Mouse (Mus musculus) embryonic facial prominence, embryonic 13.5 days (tissue): ENCODE results near the gene Lgals1. TPM values are rescaled to one million over a fixed set of nuclear protein-coding genes. Genes with fewer than 3 reads are reported as not detected.

Experiments
- ATAC-seq: fragments of 200-750 bp; cut with Nextera tagmentation; 2 replicates; pipeline ENCODE4 v1.8.0; 2017; ENCODE audit warnings: low read depth; ENCODE audit not compliant: insufficient number of reproducible peaks, insufficient read depth, low FRiP score, low TSS enrichment
- H3K27ac ChIP-seq: fragments of 300-500 bp; sonication (generic); 2 replicates; pipeline ENCODE4 v1.5.1; 2015; ENCODE audit warnings: moderate library complexity, mild to moderate bottlenecking, inconsistent platforms
- H3K27me3 ChIP-seq: fragments of 300-500 bp; sonication (generic); 2 replicates; pipeline ENCODE4 v1.6.1; 2015; ENCODE audit warnings: mild to moderate bottlenecking, inconsistent platforms
- H3K36me3 ChIP-seq: fragments of 300-500 bp; sonication (generic); 2 replicates; pipeline ENCODE4 v1.6.1; 2015; ENCODE audit warnings: mild to moderate bottlenecking, inconsistent platforms
- H3K4me1 ChIP-seq: fragments of 300-500 bp; sonication (generic); 2 replicates; pipeline ENCODE4 v1.6.1; 2015; ENCODE audit warnings: inconsistent platforms
- H3K4me2 ChIP-seq: fragments of 300-500 bp; sonication (generic); 2 replicates; pipeline ENCODE4 v1.6.1; 2015; ENCODE audit warnings: moderate library complexity, mild to moderate bottlenecking, inconsistent platforms
- H3K4me3 ChIP-seq: fragments of 300-500 bp; sonication (generic); 2 replicates; pipeline ENCODE4 v1.5.1; 2015; ENCODE audit warnings: mild to moderate bottlenecking, inconsistent platforms
- H3K9ac ChIP-seq: fragments of 300-500 bp; sonication (generic); 2 replicates; pipeline ENCODE4 v1.6.1; 2015; ENCODE audit warnings: mild to moderate bottlenecking, inconsistent platforms
- H3K9me3 ChIP-seq: fragments of 300-500 bp; sonication (generic); 2 replicates; pipeline ENCODE4 v1.6.1; 2016; ENCODE audit warnings: inconsistent platforms
- WGBS: fragments of 180-500 bp; shearing (Covaris S2); methylation state at CpG from one replicate; pipeline ENCODE4 v1.1.7; 2015; ENCODE audit warnings: mixed read lengths; 5-methylcytosine and 5-hydroxymethylcytosine counted together
- polyA plus RNA-seq: library from polyadenylated mRNA; unstranded; fragments of >200 nt; fragmentation: Nextera tagmentation; extraction: Ambion mirVana; gene quantifications from 2 replicates; pipeline ENCODE4 v1.2.1, GENCODE M21; 2015

Lgals1 gene
- polyA plus RNA-seq, 1 experiment from 2014 or later = 2,193 TPM

DNA sequence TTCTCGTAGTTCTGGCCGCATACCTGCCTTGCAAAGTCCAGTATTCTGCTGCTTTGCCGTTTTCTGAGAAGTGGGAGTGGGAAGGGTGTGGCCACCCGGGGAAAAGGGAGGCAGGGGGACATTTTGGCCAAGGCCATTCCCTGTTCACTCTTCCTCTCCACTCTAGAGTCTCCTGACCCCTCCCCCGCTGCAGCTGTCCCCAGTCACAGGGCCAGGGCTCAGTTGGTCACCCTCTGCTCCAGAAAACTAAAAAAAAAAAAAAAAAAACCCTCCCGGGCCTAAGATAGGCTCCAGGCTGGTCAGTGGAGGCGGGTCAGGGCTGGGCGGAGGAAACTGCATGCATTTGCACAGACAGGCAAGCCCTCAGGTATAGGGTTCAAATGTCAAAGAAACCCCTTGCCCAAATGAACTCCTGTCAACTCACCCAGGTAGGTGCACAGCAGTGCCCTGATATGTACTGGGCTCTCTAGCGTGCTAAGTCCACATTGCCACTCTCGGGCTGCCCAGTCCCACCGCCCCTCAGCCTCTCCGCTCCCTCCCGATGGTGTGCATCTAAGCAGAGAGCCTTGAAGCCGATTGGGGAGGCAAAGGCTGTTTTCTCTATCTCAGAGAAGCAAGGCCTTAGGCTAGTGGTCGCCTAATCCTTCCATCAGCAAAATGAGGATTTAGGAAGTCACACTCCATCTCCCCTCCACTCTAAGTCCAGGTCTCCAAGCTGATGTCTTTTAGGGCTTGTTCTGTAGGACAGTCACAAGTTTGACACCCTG lies 679 bp downstream of the Lgals1 start:
- ATAC-seq = no peak
- no peaks in the 10 kb centered on the region for H3K9me3 ChIP-seq
- peaks cover 68% of the 10 kb centered on the region for H3K4me1 ChIP-seq

DNA sequence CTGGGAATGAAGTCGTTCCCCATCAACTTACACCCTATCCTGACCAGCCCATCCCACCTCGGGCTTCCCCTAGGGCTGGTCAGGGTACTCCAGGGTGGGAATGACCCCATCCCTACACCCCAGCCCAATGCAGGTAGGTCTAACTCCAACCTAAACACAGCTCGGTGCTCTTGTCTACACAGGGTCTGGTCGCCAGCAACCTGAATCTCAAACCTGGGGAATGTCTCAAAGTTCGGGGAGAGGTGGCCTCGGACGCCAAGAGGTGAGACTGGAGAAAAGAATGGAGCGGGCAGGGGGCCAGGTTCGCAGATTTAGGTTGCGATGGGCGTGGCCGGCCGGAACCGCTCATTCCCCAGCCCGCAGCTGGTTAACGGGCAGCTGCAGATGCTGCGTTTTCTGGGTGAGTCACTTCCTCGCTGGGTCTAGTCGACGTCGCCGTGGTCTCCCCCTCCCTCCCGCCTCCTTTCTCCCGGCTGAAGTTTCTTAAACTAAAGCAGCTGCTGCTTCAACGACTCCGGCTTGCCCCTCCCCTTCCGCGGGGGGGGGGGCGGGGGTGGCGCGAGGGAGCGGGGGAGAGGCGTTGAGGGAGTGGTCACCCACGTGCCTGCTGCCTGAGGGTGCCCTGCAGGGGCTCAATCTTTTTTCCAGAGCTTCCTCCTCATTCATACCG lies 1.4 kb downstream of the Lgals1 start:
- H3K4me1 ChIP-seq = peaks cover 65% of the 10 kb centered on the region
- peak; percentile 59; the same call in 1 of the 2 replicates for ATAC-seq
- H3K9ac ChIP-seq = peak overlapping the region; percentile 82
- H3K4me2 ChIP-seq = peak overlapping the region; percentile 89
- H3K9me3 ChIP-seq = no peaks in the 10 kb centered on the region
- H3K36me3 ChIP-seq = peaks cover 19% of the 10 kb centered on the region
- peak overlapping the region; percentile 61 for H3K4me3 ChIP-seq
- 0% methylated on average over 28 of the region's 35 CpGs for WGBS
- peak overlapping the region; percentile 99 for H3K27ac ChIP-seq
- no peaks in the 10 kb centered on the region for H3K27me3 ChIP-seq

More for the DNA sequence above, 679 bp downstream of the Lgals1 start:
- Histone ChIP-seq H3K4me3 (peak overlapping the region; percentile 61), H3K9ac (peak overlapping the region; percentile 82), H3K27me3 (no peaks in the 10 kb centered on the region), H3K36me3 (peaks cover 19% of the 10 kb centered on the region), H3K4me2 (peak overlapping the region; percentile 89), H3K27ac (peak overlapping the region; percentile 99)
- WGBS = 10% methylated on average over 15 of the region's 15 CpGs

DNA sequence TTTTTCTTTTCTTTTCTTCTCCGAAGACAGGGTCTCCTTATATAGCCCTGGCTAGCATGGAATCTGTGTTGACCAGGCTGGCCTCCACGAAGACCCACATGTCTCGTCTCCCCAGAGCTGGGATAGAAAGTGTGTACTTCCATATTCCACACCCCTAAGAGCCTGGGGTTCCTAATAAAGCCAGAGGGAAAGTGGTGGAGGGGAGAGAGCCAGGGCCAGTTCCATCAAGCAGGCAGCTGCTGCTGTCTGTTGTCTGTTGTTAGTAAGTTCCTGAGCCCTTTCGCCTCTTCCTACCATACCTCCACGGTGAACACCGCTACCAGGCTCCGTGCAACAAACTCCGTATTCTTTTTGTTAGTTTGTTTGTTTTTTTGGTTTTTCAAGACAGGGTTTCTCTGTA lies 2.0 kb downstream of the Lgals1 start:
- WGBS = 40% methylated on average over 8 of the region's 8 CpGs
- H3K27ac ChIP-seq = peak overlapping the region; percentile 99
- peaks cover 19% of the 10 kb centered on the region for H3K36me3 ChIP-seq
- H3K4me1 ChIP-seq = peaks cover 59% of the 10 kb centered on the region
- no peak for ATAC-seq
- peak overlapping the region; percentile 82 for H3K9ac ChIP-seq
- H3K4me2 ChIP-seq = peak overlapping the region; percentile 89
- H3K4me3 ChIP-seq = peak overlapping the region; percentile 61
- no peaks in the 10 kb centered on the region for H3K9me3 ChIP-seq
- no peaks in the 10 kb centered on the region for H3K27me3 ChIP-seq

DNA sequence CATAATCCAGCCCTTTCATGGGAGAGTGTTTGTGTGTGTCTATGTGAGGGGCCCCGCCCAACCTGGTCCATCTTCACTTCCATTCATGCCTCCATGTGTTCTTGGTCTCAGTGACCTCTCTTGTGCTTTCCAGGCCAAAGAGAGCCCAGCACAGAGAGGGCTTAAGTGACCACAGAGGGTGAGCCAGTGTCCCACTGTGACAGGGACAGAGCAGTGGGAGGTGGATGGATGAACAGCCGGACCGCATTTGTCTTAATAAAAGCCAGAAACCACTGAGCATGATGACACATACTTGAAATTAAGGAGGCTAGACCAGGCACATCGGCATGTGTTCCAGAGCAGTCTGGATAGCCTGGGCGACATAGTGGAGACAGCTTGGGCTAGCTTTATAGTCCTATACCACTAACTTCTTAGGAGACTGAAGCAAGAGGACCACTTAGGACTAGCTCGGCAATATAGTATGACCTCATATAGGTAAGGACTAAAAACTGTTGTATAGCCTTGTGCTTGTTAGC lies 3.7 kb downstream of the Lgals1 start:
- Histone ChIP-seq H3K4me3 (no peak overlapping the region), H3K9ac (no peak overlapping the region), H3K27me3 (no peaks in the 10 kb centered on the region), H3K4me2 (0 out of 2 replicates have a peak overlapping the region, but pooled peaks have one; percentile 11), H3K4me1 (peaks cover 54% of the 10 kb centered on the region), H3K9me3 (no peaks in the 10 kb centered on the region), H3K36me3 (peaks cover 19% of the 10 kb centered on the region), H3K27ac (peak overlapping the region; percentile 39; the same call in 1 of the 2 replicates)
- ATAC-seq = no peak
- 74% methylated on average over 6 of the region's 6 CpGs for WGBS

DNA sequence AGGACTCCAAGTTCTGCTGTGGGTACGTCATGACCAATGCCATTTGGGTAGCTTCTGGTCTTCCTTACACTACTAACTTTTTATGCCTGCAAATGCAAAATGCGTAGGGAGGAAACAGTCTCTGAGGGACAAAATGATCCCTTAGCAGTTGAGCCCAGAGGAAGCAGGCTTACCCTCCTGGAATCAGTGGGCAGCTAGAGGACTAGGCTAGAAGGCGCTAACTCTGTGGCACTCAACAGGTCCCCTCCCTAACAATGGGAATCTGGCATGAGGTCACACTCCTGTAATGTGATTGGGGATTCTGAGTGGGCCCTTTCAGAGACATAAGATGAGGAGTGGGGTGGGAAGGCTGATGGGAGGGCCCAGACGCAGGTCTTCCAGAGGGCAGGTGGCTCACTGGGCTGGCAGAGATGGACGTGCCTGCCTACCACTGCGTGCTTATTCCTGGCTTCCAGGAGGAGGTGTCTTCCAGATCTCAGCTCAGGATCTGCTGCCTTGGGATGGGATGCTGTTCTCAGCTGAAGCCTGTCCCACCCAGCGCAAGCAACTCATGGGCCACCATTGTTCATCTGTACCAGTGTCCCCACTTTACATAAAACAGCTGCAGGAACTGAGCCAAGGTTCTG lies 4.4 kb downstream of the Lgals1 start:
- H3K4me1 ChIP-seq = peaks cover 53% of the 10 kb centered on the region
- peaks cover 19% of the 10 kb centered on the region for H3K36me3 ChIP-seq
- H3K4me3 ChIP-seq = no peak overlapping the region
- peak overlapping the region; percentile 28; the same call in 1 of the 2 replicates for H3K27ac ChIP-seq
- ATAC-seq = no peak
- H3K9ac ChIP-seq = no peak overlapping the region
- 84% methylated on average over 7 of the region's 7 CpGs for WGBS
- H3K27me3 ChIP-seq = no peaks in the 10 kb centered on the region
- H3K9me3 ChIP-seq = no peaks in the 10 kb centered on the region
- no peak overlapping the region for H3K4me2 ChIP-seq

DNA sequence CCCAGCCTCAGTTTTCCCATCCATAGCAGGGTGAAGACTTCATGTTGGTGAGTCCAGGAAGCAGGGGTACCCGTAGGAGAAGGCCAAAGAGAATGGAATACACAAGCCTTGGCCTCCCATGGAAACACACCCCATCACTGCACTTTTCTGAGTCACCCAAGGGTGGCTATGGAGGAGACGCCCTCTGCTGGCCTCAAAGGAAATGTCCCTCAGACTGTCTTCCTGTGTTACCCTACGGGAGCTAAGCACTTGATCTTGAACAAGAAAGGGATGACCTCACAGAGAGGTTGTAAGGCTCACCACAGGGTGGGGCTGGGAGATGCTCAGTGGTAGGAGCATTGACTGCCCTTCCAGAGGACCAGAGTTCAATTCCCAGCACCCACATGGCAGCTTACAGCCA lies 5.1 kb downstream of the Lgals1 start:
- Histone ChIP-seq H3K9ac (no peak overlapping the region), H3K9me3 (no peaks in the 10 kb centered on the region), H3K27me3 (no peaks in the 10 kb centered on the region), H3K4me1 (peaks cover 53% of the 10 kb centered on the region), H3K4me2 (no peak overlapping the region), H3K36me3 (peaks cover 22% of the 10 kb centered on the region), H3K4me3 (no peak overlapping the region), H3K27ac (peak overlapping the region; percentile 28; the same call in 1 of the 2 replicates)
- WGBS = 26% methylated on average over 3 of the region's 3 CpGs
- no peak for ATAC-seq

DNA sequence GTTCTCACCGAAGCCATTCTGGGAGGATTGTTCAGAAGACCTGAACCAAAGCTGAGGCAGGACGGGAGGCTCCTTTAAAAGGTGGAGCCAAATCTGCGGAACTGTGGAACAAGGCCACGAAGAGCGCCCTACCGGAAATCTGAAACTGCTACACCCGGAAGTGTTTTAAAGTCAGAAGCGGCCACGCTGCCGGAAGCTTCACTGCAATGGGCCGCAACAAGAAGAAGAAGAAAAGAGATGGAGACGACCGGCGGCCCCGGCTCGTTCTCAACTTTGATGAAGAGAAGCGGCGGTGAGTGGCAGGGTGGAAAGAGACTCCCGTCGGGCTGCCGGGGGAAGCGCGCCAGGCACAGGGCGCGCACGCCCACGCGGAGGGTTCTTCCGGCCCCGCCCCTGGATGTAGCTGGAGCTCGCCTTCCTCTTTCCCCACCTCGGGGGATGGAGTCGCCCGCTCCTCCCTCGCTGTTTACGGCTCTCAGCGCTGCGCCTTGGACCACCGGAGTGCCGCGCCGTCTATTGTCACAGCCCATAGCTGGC lies 8.3 kb downstream of the Lgals1 start, which contains the start of gene Nol12:
Gene Nol12 (plus strand): TSS at position 150 of the 537 bp plus-strand sequence.
- WGBS = under 1% methylated on average over 42 of the region's 42 CpGs
- ATAC-seq = peak; percentile 80
- Histone ChIP-seq H3K9me3 (no peaks in the 10 kb centered on the region), H3K4me1 (peaks cover 31% of the 10 kb centered on the region), H3K27ac (peak within 1 kb of the TSS; percentile 94), H3K9ac (peak within 1 kb of the TSS; percentile 82), H3K27me3 (no peaks in the 10 kb centered on the region), H3K36me3 (peaks cover 47% of the 10 kb centered on the region), H3K4me3 (peak within 1 kb of the TSS; percentile 65), H3K4me2 (peak within 1 kb of the TSS; percentile 80)

DNA sequence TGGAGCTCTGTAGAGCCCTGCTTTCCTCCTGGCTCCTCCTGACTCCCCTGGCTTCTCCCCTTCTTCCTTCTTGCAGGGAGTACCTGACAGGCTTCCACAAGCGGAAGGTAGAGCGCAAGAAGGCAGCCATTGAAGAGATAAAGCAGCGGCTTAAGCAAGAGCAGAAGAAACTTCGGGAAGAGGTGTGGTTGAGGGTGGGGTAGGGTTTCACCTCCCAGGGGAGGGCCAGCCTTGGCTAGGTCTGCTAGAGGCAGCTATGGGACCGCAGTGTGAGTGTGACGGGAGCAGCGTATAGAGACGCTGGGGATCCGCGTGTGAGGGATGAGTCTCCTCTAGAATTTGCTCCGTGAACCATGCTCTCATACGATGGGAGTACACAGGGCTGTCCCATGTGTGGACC lies 9.9 kb downstream of the Lgals1 start:
- Histone ChIP-seq H3K9ac (peak overlapping the region; percentile 82; the same call in 1 of the 2 replicates), H3K4me1 (peaks cover 20% of the 10 kb centered on the region), H3K36me3 (peaks cover 51% of the 10 kb centered on the region), H3K4me3 (peak overlapping the region; percentile 65; the same call in 1 of the 2 replicates), H3K4me2 (peak overlapping the region; percentile 80; the same call in 1 of the 2 replicates), H3K27ac (no peak overlapping the region), H3K9me3 (no peaks in the 10 kb centered on the region), H3K27me3 (no peaks in the 10 kb centered on the region)
- WGBS = 89% methylated on average over 12 of the region's 12 CpGs
- no peak for ATAC-seq

DNA sequence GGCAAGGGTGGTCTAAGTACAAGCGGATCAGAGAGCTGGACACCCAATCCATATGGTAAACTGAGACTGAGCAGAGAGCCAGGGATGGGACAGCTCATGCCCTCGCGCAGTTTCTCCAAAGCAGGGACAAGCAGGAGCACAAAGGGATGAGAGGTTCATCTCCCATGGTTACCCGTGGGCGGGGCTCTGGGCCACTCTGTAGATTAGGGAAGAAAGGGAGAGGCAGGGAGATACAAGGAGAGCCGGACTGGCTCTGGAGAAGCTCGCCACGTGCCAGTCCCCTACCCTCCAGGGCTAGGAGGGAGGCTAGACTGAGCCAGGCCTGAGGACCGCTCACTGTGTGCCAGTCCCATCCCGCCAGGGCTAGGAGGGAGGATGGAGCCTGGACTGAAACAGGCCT lies 10.8 kb downstream of the Lgals1 start:
- Histone ChIP-seq H3K4me3 (no peak overlapping the region), H3K9ac (0 out of 2 replicates have a peak overlapping the region, but pooled peaks have one; percentile 27), H3K4me2 (no peak overlapping the region), H3K36me3 (peaks cover 57% of the 10 kb centered on the region), H3K9me3 (no peaks in the 10 kb centered on the region), H3K4me1 (peaks cover 18% of the 10 kb centered on the region), H3K27ac (no peak overlapping the region), H3K27me3 (no peaks in the 10 kb centered on the region)
- 91% methylated on average over 10 of the region's 10 CpGs for WGBS
- no peak for ATAC-seq

DNA sequence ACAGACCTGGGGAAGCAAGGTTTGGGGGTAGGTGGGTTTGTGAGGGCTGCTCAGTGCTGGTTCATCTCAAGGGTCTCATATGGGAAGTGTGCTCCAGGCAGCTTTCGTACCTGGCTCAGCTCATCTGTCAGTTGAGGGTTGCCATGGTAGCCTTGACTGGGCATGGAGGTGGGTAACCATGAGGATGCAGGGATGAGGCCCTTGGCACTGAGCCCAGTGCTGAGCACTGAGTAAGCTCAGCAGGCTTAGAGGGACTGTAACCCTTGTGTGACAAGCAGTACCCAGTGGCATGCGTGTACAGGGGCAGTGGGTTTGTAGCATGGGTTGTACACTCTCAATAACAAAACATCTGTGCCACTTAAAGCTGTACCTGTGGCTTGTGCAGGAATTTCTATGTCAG lies 11.4 kb downstream of the Lgals1 start:
- no peak overlapping the region for H3K9ac ChIP-seq
- no peak overlapping the region for H3K27ac ChIP-seq
- H3K4me1 ChIP-seq = peaks cover 23% of the 10 kb centered on the region
- no peaks in the 10 kb centered on the region for H3K9me3 ChIP-seq
- no peak overlapping the region for H3K4me3 ChIP-seq
- 91% methylated on average over 2 of the region's 2 CpGs for WGBS
- no peak overlapping the region for H3K4me2 ChIP-seq
- peaks cover 57% of the 10 kb centered on the region for H3K36me3 ChIP-seq
- ATAC-seq = no peak
- H3K27me3 ChIP-seq = no peaks in the 10 kb centered on the region

DNA sequence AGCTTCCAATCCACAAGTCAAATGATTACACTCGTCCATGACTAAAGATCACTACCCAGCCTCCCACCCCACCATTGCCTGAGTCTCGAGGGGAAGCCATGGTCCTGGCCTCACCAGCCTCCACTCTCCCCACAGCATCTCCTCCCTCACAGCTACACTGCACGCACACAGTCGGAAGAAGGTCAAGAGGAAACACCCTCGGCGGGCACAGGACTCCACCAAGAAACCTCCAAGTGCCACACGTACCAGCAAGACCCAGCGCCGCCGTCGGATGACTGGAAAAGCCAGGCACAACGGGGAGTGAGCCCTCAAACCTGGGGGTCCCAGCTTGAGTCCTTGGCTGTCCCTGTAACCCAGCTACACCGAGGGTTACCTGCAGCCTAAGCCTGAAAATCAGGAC lies 13.8 kb downstream of the Lgals1 start:
- Histone ChIP-seq H3K4me3 (no peak overlapping the region), H3K36me3 (peaks cover 57% of the 10 kb centered on the region), H3K9ac (no peak overlapping the region), H3K9me3 (no peaks in the 10 kb centered on the region), H3K27me3 (no peaks in the 10 kb centered on the region), H3K4me1 (peaks cover 19% of the 10 kb centered on the region), H3K4me2 (no peak overlapping the region), H3K27ac (no peak overlapping the region)
- ATAC-seq = no peak
- WGBS = 94% methylated on average over 13 of the region's 13 CpGs
